Mouse (Mus musculus) skeletal muscle tissue, adult 2 months (tissue): ENCODE results near the gene H2-D1.
"Not testable (repeated sequence)": the region's sequence is repeated elsewhere in the genome, so short reads cannot be mapped to it uniquely, and the experiment has no call there.

Experiments
- DNase-seq: peaks from one replicate; pipeline ENCODE4 v3.0.0-alpha.2; 2012; ENCODE audit warnings: low read depth, low spot score

Gene H2-D1

GRCm38 (mm10) chr17:35262664-35263522 is at the start of gene H2-D1:
Gene H2-D1, plus strand, starts transcription at chr17:35262730.
- DNase-seq: peak; percentile 96

- no peak for DNase-seq
Measured at GRCm38 (mm10) chr17:35213071-35213470, 49.5 kb upstream of the H2-D1 start.

GRCm38 (mm10) chr17:35218516-35219193 is 43.9 kb upstream of the H2-D1 start:
- DNase-seq: no peak

GRCm38 (mm10) chr17:35219601-35220041 is 42.9 kb upstream of the H2-D1 start:
- DNase-seq: no peak

GRCm38 (mm10) chr17:35220156-35220952 is 42.2 kb upstream of the H2-D1 start, which contains the start of gene Gm16181:
Gene Gm16181, plus strand, starts transcription at chr17:35220834.
- DNase-seq: no peak

- no peak for DNase-seq
Measured at GRCm38 (mm10) chr17:35222299-35222698, 40.2 kb upstream of the H2-D1 start.

- no peak for DNase-seq
Measured at GRCm38 (mm10) chr17:35224641-35225040, 37.9 kb upstream of the H2-D1 start.

GRCm38 (mm10) chr17:35225456-35225855 is 37.1 kb upstream of the H2-D1 start:
- no peak for DNase-seq

GRCm38 (mm10) chr17:35226561-35227046 is 35.9 kb upstream of the H2-D1 start:
- no peak for DNase-seq

GRCm38 (mm10) chr17:35231022-35231421 is 31.5 kb upstream of the H2-D1 start:
- DNase-seq: no peak

- no peak for DNase-seq
Measured at GRCm38 (mm10) chr17:35232043-35232442, 30.5 kb upstream of the H2-D1 start.

GRCm38 (mm10) chr17:35232659-35233058 is 29.9 kb upstream of the H2-D1 start:
- no peak for DNase-seq

GRCm38 (mm10) chr17:35233114-35233980 is 29.2 kb upstream of the H2-D1 start, which contains the start of gene Atp6v1g2:
Gene Atp6v1g2, plus strand, starts transcription at chr17:35233660.
- no peak for DNase-seq

- not testable (repeated sequence) for DNase-seq
Measured at GRCm38 (mm10) chr17:35234090-35234489, 28.4 kb upstream of the H2-D1 start.

GRCm38 (mm10) chr17:35234903-35235302 is 27.6 kb upstream of the H2-D1 start:
- no peak for DNase-seq

- DNase-seq: peak; percentile 92
Measured at GRCm38 (mm10) chr17:35235614-35236389, 26.7 kb upstream of the H2-D1 start, which contains the start of gene Nfkbil1. Gene Nfkbil1, minus strand, starts transcription at chr17:35235792.

GRCm38 (mm10) chr17:35236390-35236746 is 26.2 kb upstream of the H2-D1 start:
- peak; percentile 84 for DNase-seq

GRCm38 (mm10) chr17:35236996-35237395 is 25.5 kb upstream of the H2-D1 start:
- no peak for DNase-seq

GRCm38 (mm10) chr17:35237504-35237903 is 25.0 kb upstream of the H2-D1 start:
- no peak for DNase-seq

- no peak for DNase-seq
Measured at GRCm38 (mm10) chr17:35239700-35240099, 22.8 kb upstream of the H2-D1 start.
